28 mouse cellular contexts compared by ENCODE assay signal in genomic region chr2:112819059-112819458, GRCm38 (mm10).
DNase-seq lines count a peak whose midpoint lies in the region; ATAC-seq lines count a peak whose summit lies in the region.
"Had no signal": no experiment of that assay in that cellular context is flagged by ENCODE, and none has a peak within 500 bp of the region (broad histone marks: within the 10 kb centered on the region; RNA-seq: fewer than 3 reads in every experiment).

No protein-coding gene starts in this region.

- no peak overlapping the region for H3K27ac ChIP-seq in hindbrain, embryonic 11.5 days (ENCODE audit: low read depth, low read length)
- H3K27ac ChIP-seq in hindbrain, embryonic 14.5 days = no peak overlapping the region
- no peak overlapping the region for H3K27ac ChIP-seq in neural tube, embryonic 13.5 days (replicated peaks)
- H3K27ac ChIP-seq in forebrain, embryonic 16.5 days (ENCODE audit: low read length) = no peak overlapping the region
- H3K27ac ChIP-seq: embryonic facial prominence, embryonic 10.5 days; embryonic facial prominence, embryonic 13.5 days; forebrain, embryonic 12.5 days; forebrain, embryonic 15.5 days; heart, adult 2 months; heart, embryonic 10.5 days; heart, embryonic 13.5 days had no signal

- peak; percentile 40; the same call in 1 of the 2 replicates for ATAC-seq in hindbrain, embryonic 11.5 days (ENCODE audit: low FRiP score)
- ATAC-seq in hindbrain, embryonic 14.5 days (ENCODE audit: low FRiP score) = no peak
- peak; percentile 62; the same call in 1 of the 2 replicates for ATAC-seq in neural tube, embryonic 13.5 days (ENCODE audit: low read depth)
- no peak for ATAC-seq in forebrain, embryonic 16.5 days
- ATAC-seq: activated CD4-positive, CD25-positive, alpha-beta regulatory T cell, adult 4 months; forebrain, embryonic 15.5 days; inflammation-experienced regulatory T-cells, adult 6 months had no signal

- no peak overlapping the region for H3K4me2 ChIP-seq in hindbrain, embryonic 11.5 days (replicated peaks; ENCODE audit: low read depth, low read length)
- H3K4me2 ChIP-seq in hindbrain, embryonic 14.5 days (replicated peaks) = no peak overlapping the region
- no peak overlapping the region for H3K4me2 ChIP-seq in neural tube, embryonic 13.5 days
- H3K4me2 ChIP-seq in forebrain, embryonic 16.5 days (ENCODE audit: low read length) = no peak overlapping the region
- H3K4me2 ChIP-seq: embryonic facial prominence, embryonic 13.5 days; forebrain, embryonic 12.5 days; forebrain, embryonic 15.5 days; heart, embryonic 13.5 days had no signal

- H3K4me3 ChIP-seq in hindbrain, embryonic 11.5 days (ENCODE audit: low read depth, low read length) = no peak overlapping the region
- no peak overlapping the region for H3K4me3 ChIP-seq in hindbrain, embryonic 14.5 days (replicated peaks; ENCODE audit: low read length)
- H3K4me3 ChIP-seq in neural tube, embryonic 13.5 days = no peak overlapping the region
- H3K4me3 ChIP-seq in forebrain, embryonic 16.5 days (replicated peaks; ENCODE audit: low read length) = no peak overlapping the region
- H3K4me3 ChIP-seq: embryonic facial prominence, embryonic 10.5 days; embryonic facial prominence, embryonic 13.5 days; erythroblast, embryonic 14.5 days; forebrain, embryonic 12.5 days; forebrain, embryonic 15.5 days; heart, adult 2 months; heart, embryonic 10.5 days; heart, embryonic 13.5 days had no signal

- no peaks in the 10 kb centered on the region for H3K4me1 ChIP-seq in hindbrain, embryonic 11.5 days (replicated peaks; ENCODE audit: control insufficient read depth, insufficient read depth, low read length)
- no peaks in the 10 kb centered on the region for H3K4me1 ChIP-seq in hindbrain, embryonic 14.5 days (replicated peaks; ENCODE audit: control insufficient read depth, insufficient read depth, low read length)
- H3K4me1 ChIP-seq in neural tube, embryonic 13.5 days (replicated peaks) = peaks cover 6% of the 10 kb centered on the region; the same call in 1 of the 2 replicates
- H3K4me1 ChIP-seq in forebrain, embryonic 16.5 days (replicated peaks; ENCODE audit: control insufficient read depth, insufficient read depth, low read length) = no peaks in the 10 kb centered on the region
- H3K4me1 ChIP-seq: embryonic facial prominence, embryonic 10.5 days; embryonic facial prominence, embryonic 13.5 days; forebrain, embryonic 12.5 days; forebrain, embryonic 15.5 days; heart, embryonic 10.5 days; heart, embryonic 13.5 days had no signal

- H3K9me3 ChIP-seq in hindbrain, embryonic 11.5 days (ENCODE audit: control insufficient read depth, low read length) = no peaks in the 10 kb centered on the region
- H3K9me3 ChIP-seq in hindbrain, embryonic 14.5 days (ENCODE audit: control insufficient read depth, low read length) = no peaks in the 10 kb centered on the region
- H3K9me3 ChIP-seq in neural tube, embryonic 13.5 days = no peaks in the 10 kb centered on the region
- H3K9me3 ChIP-seq in forebrain, embryonic 16.5 days (ENCODE audit: control insufficient read depth, low read length) = no peaks in the 10 kb centered on the region
- H3K9me3 ChIP-seq: embryonic facial prominence, embryonic 10.5 days; embryonic facial prominence, embryonic 13.5 days; forebrain, embryonic 12.5 days; forebrain, embryonic 15.5 days; heart, embryonic 10.5 days; heart, embryonic 13.5 days had no signal

- H3K9ac ChIP-seq in hindbrain, embryonic 11.5 days (ENCODE audit: low read depth, low read length) = no peak overlapping the region
- H3K9ac ChIP-seq in hindbrain, embryonic 14.5 days = no peak overlapping the region
- H3K9ac ChIP-seq in neural tube, embryonic 13.5 days = no peak overlapping the region
- H3K9ac ChIP-seq in forebrain, embryonic 16.5 days (replicated peaks; ENCODE audit: low read depth, low read length) = no peak overlapping the region
- H3K9ac ChIP-seq: embryonic facial prominence, embryonic 13.5 days; forebrain, embryonic 12.5 days; forebrain, embryonic 15.5 days; heart, embryonic 13.5 days had no signal

- no peak for DNase-seq in hindbrain, embryonic 11.5 days (ENCODE audit: low spot score)
- DNase-seq in hindbrain, embryonic 14.5 days (ENCODE audit: low spot score) = no peak
- DNase-seq in neural tube, embryonic 10.5 days (ENCODE audit: extremely low spot score, low spot score) = no peak
- DNase-seq in mesoderm, embryonic 11.5 days (ENCODE audit: low read depth, low spot score) = peak; percentile 21
- DNase-seq in left cerebral cortex, adult 9 months (ENCODE audit: low spot score in 2 of 2) = no peak
- DNase-seq in spleen, postnatal 4 days (ENCODE audit: low spot score in 2 of 2) = no peak
- DNase-seq: adrenal gland, adult 8-10 months; adrenal gland, postnatal 25 days; cerebellum, adult 11-12 months; cerebellum, adult 8-10 months; cerebellum, postnatal 10 days; cerebellum, postnatal 36 days; embryo, embryonic 11 days; gastrocnemius, postnatal 10 days; gastrocnemius, postnatal 36 days; heart, adult 2 months; heart, postnatal 14 days had no signal

- no peaks in the 10 kb centered on the region for H3K27me3 ChIP-seq in hindbrain, embryonic 11.5 days (ENCODE audit: control insufficient read depth, insufficient read depth, low read length)
- no peaks in the 10 kb centered on the region for H3K27me3 ChIP-seq in hindbrain, embryonic 14.5 days (ENCODE audit: control insufficient read depth, insufficient read depth, low read length)
- no peaks in the 10 kb centered on the region for H3K27me3 ChIP-seq in neural tube, embryonic 13.5 days
- no peaks in the 10 kb centered on the region for H3K27me3 ChIP-seq in forebrain, embryonic 16.5 days (replicated peaks; ENCODE audit: control insufficient read depth, insufficient read depth, low read length)
- H3K27me3 ChIP-seq: embryonic facial prominence, embryonic 13.5 days; forebrain, embryonic 12.5 days; forebrain, embryonic 15.5 days; heart, embryonic 13.5 days had no signal

- H3K36me3 ChIP-seq in hindbrain, embryonic 11.5 days (ENCODE audit: control insufficient read depth, insufficient read depth, low read length) = no peaks in the 10 kb centered on the region
- H3K36me3 ChIP-seq in hindbrain, embryonic 14.5 days (replicated peaks; ENCODE audit: control insufficient read depth, insufficient read depth) = no peaks in the 10 kb centered on the region
- H3K36me3 ChIP-seq in neural tube, embryonic 13.5 days = no peaks in the 10 kb centered on the region
- H3K36me3 ChIP-seq in forebrain, embryonic 16.5 days (ENCODE audit: control insufficient read depth, insufficient read depth) = no peaks in the 10 kb centered on the region
- H3K36me3 ChIP-seq: embryonic facial prominence, embryonic 10.5 days; embryonic facial prominence, embryonic 13.5 days; forebrain, embryonic 12.5 days; forebrain, embryonic 15.5 days; heart, embryonic 10.5 days; heart, embryonic 13.5 days had no signal

- 54% methylated on average over 2 of the region's 2 CpGs for WGBS in hindbrain, embryonic 11.5 days
- 42% methylated on average over 2 of the region's 2 CpGs for WGBS in hindbrain, embryonic 14.5 days
- 34% methylated on average over 2 of the region's 2 CpGs for WGBS in neural tube, embryonic 13.5 days
- 56% methylated on average over 2 of the region's 2 CpGs for WGBS in forebrain, embryonic 16.5 days

Comparison
In these comparisons a context has a peak if more than half of its experiments do, and no peak if none do; other contexts are left out.
1. ATAC-seq: peak in hindbrain, embryonic 11.5 days (single experiment) and neural tube, embryonic 13.5 days (single experiment); none in hindbrain, embryonic 14.5 days (single experiment) and forebrain, embryonic 16.5 days (single experiment).